Mouse (Mus musculus) forelimb bud, embryonic 11.5 days (tissue): ENCODE results near the gene Lypla2.
"Not testable (repeated sequence)": the region's sequence is repeated elsewhere in the genome, so short reads cannot be mapped to it uniquely, and the experiment has no call there.

Source experiments
- DNase-seq: peaks from one replicate; pipeline ENCODE4 v3.0.0-alpha.2; 2012; ENCODE audit warnings: low read depth, low spot score

Lypla2 gene

GRCm38 (mm10) chr4:135949911-135950310 is 22.5 kb downstream of the Lypla2 start:
- DNase-seq = no peak

GRCm38 (mm10) chr4:135949475-135949874 is 23.0 kb downstream of the Lypla2 start:
- DNase-seq = no peak

GRCm38 (mm10) chr4:135948142-135948541 is 24.3 kb downstream of the Lypla2 start:
- no peak for DNase-seq

DNA sequence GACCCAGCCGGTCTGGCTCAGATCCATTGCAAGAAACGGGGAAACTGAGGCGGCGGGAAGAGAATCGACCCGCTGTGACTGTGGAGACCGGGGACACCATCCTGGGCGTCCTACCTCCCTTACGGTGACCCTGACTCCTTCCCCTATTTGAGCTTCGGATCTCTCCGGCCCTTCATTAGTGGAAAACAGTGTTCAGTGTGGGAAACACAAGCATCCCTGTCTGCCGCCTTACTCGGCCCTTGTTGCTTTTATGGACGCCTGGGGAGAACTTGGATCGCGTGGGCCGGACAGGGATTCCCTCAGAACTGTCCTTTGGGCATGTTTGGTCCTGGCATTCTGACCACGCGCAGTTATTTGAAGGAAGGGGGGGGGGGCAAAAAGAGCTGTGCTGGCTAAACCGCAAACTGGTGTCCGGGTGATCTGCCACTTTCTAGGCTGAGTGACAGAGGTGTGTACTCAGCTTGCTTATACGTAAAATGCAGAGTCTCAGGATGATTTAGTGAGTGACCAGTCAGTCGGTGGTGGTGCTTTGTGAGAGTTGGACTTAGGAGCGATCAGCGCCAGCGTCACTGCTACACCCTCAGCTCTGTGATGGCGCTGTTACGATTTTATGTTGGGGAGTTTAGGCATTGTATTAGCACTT is 25.6 kb downstream of the Lypla2 start:
- DNase-seq = no peak

GRCm38 (mm10) chr4:135946278-135946658 is 26.2 kb downstream of the Lypla2 start, which contains the start of gene Hmgcl:
Gene Hmgcl (plus strand): TSS chr4:135946448.
- peak; percentile 87 for DNase-seq

- DNase-seq = no peak
Observed at GRCm38 (mm10) chr4:135945706-135946105, 26.7 kb downstream of the Lypla2 start.

DNA sequence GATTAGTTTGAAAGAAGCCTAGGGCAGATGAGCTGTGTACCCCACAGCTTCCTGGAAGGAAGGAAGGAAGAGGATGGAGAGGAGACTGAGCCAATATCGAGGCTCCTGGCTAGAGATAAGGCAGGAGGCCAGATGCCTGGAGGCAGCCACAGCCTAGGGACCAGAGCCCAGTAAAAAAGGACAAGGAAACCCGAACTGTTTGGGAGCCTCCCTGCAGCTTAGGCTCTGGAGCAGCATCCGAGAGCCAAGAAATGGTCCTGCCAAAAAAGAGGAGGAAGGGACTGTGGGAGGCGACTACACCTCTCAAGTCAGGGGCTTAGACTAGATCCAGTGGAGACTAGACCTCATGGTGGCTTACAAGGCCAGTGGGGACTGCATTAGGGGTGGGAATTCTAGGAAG is 29.0 kb downstream of the Lypla2 start:
- DNase-seq = no peak

- no peak for DNase-seq
Observed at GRCm38 (mm10) chr4:135942193-135942592, 30.2 kb downstream of the Lypla2 start.

- not testable (repeated sequence) for DNase-seq
Observed at GRCm38 (mm10) chr4:135941026-135941425, 31.4 kb downstream of the Lypla2 start.

- DNase-seq = no peak
Observed at GRCm38 (mm10) chr4:135938858-135939257, 33.6 kb downstream of the Lypla2 start.

- no peak for DNase-seq
Observed at GRCm38 (mm10) chr4:135935502-135935901, 36.9 kb downstream of the Lypla2 start.

DNA sequence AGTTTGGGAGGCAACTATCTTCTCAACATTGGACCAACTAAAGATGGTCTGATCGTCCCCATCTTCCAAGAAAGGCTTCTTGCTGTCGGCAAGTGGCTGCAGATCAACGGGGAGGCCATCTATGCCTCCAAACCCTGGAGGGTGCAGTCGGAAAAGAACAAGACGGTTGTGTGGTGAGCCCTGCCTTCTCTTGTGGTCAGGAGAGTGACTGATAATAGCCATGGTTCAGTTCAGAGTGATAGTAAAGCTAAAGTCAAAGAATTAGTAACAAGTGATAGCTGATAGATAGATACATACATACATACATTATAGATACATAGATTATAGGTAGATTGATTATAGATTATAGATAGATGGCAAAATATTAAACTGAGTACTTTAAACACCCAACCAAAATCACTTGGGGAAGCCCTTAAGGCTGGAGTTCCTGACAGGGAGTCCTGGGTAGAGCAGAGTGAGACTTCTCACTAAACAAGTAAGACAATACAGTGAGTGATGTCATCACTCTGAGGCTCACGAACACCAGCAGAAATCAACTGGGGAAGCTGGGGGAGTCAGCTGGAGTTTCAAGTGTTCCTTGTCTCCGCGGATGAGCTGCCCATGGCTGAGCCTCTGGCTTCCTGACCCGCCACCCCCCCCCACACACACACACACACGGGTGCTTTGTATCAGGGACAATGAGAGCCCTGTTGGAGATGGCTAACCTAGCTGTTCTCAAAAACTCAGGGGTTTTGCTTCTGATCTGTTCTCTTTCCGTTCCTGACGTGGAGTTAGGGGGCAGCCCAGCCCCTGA is 37.5 kb downstream of the Lypla2 start:
- DNase-seq = no peak

- no peak for DNase-seq
Observed at GRCm38 (mm10) chr4:135931832-135932231, 40.6 kb downstream of the Lypla2 start.

DNA sequence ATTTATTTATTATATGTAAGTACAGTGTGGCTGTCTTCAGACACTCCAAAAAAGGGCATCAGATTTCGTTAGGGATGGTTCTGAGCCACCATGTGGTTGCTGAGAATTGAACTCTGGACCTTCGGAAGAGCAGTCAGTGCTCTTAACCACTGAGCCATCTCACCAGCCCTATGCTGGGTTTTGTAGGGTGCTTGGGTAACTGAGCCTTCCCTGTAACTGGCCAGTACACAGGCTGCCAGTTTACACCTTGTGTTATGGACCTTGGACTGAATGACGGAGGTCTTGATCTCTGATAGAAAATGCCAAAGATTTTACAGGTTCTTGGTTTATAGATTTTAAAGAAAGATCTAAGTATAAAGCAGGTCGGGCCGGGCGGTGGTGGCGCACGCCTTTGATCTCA is 42.2 kb downstream of the Lypla2 start:
- DNase-seq = no peak

- DNase-seq = no peak
Observed at GRCm38 (mm10) chr4:135929828-135930227, 42.6 kb downstream of the Lypla2 start.

- DNase-seq = no peak
Observed at GRCm38 (mm10) chr4:135929405-135929804, 43.0 kb downstream of the Lypla2 start.

- DNase-seq = no peak
Observed at GRCm38 (mm10) chr4:135928376-135928775, 44.0 kb downstream of the Lypla2 start.

GRCm38 (mm10) chr4:135926861-135927260 is 45.6 kb downstream of the Lypla2 start:
- DNase-seq = no peak

DNA sequence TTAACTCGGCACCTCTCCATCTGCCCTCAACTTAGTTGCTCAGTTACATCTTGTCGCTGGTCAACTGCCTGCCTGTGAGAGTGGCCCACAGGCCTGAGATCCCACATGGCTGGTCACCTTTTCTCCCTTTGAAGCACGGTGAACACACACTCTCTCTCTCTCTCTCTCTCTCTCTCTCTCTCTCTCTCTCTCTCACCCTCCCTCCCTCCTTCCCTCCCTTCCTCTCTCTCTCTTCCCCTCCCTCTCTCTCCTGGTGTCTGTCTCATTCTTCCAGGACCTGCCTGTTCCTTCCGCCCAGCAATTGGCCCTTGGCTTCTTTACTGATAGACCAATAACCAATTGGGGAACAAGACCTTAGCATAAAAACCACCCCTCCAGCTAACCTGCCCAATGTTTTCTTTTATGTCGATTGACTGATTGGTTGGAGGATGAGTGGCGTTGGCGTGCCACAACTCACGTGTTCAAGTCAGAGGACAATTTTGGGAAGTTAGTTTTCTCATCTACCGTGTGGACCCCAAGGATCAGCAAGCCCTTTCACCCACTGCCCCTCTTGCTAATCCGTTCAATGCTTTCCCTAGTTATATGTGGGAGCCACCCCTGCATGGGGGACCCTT is 46.1 kb downstream of the Lypla2 start:
- DNase-seq = no peak

DNA sequence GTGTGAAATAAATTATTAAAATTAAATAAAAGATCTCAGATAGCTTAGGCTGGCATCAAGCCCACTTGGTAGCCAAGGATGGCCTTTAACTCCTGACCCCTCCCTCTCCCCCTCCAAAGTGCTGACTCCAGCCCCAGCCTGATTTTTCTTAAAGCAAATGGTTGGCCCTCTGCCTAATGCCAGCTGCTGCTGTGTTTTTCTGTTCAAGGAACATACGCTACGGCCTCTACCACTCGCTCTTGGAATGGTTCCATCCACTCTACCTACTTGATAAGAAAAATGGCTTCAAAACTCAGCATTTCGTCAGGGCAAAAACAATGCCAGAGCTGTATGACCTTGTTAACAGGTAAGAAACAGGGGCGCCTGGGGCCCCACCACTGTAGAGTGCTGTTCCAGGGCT is 47.1 kb downstream of the Lypla2 start:
- no peak for DNase-seq

DNA sequence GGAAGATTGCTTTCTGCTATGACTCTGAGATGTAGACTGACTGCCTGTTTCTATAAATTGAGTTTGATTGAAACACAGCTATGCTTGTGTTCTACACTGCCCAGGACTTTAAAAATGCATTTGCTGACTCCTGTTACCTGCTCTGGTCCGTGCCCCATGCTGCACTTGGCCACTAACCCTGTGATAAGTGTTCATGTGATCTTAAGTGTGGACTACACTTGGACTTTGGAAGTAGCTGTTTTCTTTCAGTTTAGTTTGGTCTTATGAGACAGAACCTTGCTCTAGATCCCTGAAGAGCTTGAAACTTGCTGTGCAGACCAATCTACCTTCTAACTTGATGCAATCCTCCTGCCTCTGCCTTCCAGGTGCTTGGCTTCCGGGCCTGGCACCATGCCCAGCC is 48.0 kb downstream of the Lypla2 start:
- no peak for DNase-seq

DNA sequence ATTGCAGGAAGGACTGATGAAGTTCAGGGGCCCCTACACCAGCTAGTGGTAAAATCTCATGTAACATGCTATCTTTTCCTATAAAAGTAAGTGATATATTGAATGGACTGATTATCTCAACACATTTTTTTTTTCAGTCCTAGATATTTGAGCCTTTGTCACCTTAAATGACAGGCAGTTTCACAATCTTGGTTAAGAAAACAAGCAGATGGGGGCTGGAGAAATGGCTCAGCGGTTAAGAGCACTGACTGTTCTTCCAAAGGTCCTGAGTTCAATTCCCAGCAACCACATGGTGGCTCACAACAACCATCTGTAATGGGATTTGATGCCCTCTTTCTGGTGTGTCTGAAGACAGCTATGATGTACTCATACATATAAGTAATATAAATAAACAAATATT is 50.2 kb downstream of the Lypla2 start:
- no peak for DNase-seq
